In genomic region chr1:163406203-163406602, GRCm38 (mm10) we compare ENCODE assay signal across 19 mouse cellular contexts. TPM values are rescaled to one million over a fixed set of nuclear protein-coding genes. Genes with fewer than 3 reads are reported as not detected.
DNase-seq lines count a peak whose midpoint lies in the region; ATAC-seq and TF ChIP-seq lines count a peak whose summit lies in the region.
"Had no signal": no experiment of that assay in that cellular context is flagged by ENCODE, and none has a peak within 500 bp of the region (broad histone marks: within the 10 kb centered on the region; RNA-seq: fewer than 3 reads in every experiment).

No protein-coding gene starts in this region.

- no peak for TF ChIP-seq CTCF in MEL (IDR thresholded peaks at IDR 0.05 in 2 of 3, conservative IDR thresholded peaks at IDR 0.05 in 1 of 3; ENCODE audit: control insufficient read depth in 1 of 3, insufficient read depth in 1 of 3, low read depth in 2 of 3, low read length in 3 of 3, poor library complexity in 1 of 3, severe bottlenecking in 1 of 3)
- no peak for TF ChIP-seq CTCF in liver, postnatal 0 days (IDR thresholded peaks at IDR 0.05; ENCODE audit: low read depth)

- no peak for TF ChIP-seq RAD21 in MEL (IDR thresholded peaks at IDR 0.05; ENCODE audit: low read depth, low read length)

- H3K27ac ChIP-seq in MEL (ENCODE audit: control insufficient read depth, low read depth, low read length): peak overlapping the region; percentile 41; the same call in 1 of the 2 replicates
- H3K27ac ChIP-seq in liver, postnatal 0 days (ENCODE audit: low read depth): no peak overlapping the region

- peaks cover 0 to 24% of the 10 kb centered on the region in 2 experiments; a peak in 2 of 4 replicates for H3K36me3 ChIP-seq in MEL (ENCODE audit: control insufficient read depth in 1 of 2, insufficient read depth in 2 of 2, low read length in 2 of 2)
- H3K36me3 ChIP-seq in liver, postnatal 0 days (replicated peaks; ENCODE audit: insufficient read depth, low read length): no peaks in the 10 kb centered on the region
- H3K36me3 ChIP-seq: G1E had no signal

- H3K4me2 ChIP-seq in liver, postnatal 0 days (ENCODE audit: low read depth, low read length): no peak overlapping the region

- no peak for DNase-seq in MEL (ENCODE audit: low read depth, low spot score)
- DNase-seq in liver, postnatal 0 days: no peak
- DNase-seq: adrenal gland, adult 2 months; adrenal gland, adult 8-10 months; adrenal gland, postnatal 10 days; adrenal gland, postnatal 14 days; adrenal gland, postnatal 25 days; adrenal gland, postnatal 36 days; B cell, adult 2 months; cerebellum, adult 11 months; cerebellum, adult 11-12 months; cerebellum, adult 18-20 months; cerebellum, adult 2 months; cerebellum, adult 8-10 months had no signal

- peaks cover 2 to 11% of the 10 kb centered on the region in 2 experiments; a peak in 3 of 4 replicates for H3K4me1 ChIP-seq in MEL (ENCODE audit: control insufficient read depth in 1 of 2, insufficient read depth in 2 of 2, low read length in 2 of 2)
- peaks cover 16% of the 10 kb centered on the region for H3K4me1 ChIP-seq in liver, postnatal 0 days (ENCODE audit: insufficient read depth)

- no peak for TF ChIP-seq POLR2A in MEL (IDR thresholded peaks at IDR 0.05; ENCODE audit: control insufficient read depth in 1 of 2, insufficient read depth in 1 of 2, low read depth in 1 of 2, low read length in 2 of 2, poor library complexity in 1 of 2)

- no peaks in the 10 kb centered on the region for H3K27me3 ChIP-seq in MEL (ENCODE audit: control insufficient read depth in 1 of 2, insufficient read depth in 2 of 2, low read length in 2 of 2)
- no peaks in the 10 kb centered on the region for H3K27me3 ChIP-seq in liver, postnatal 0 days (ENCODE audit: insufficient read depth, low read length)
- H3K27me3 ChIP-seq: CH12.LX, Patski had no signal

- peak overlapping the region in 1 of 2 experiments; percentile 18; a peak in 1 of 4 replicates for H3K4me3 ChIP-seq in MEL (ENCODE audit: control insufficient read depth in 1 of 2, insufficient read depth in 1 of 2, low read depth in 2 of 2, low read length in 2 of 2)
- no peak overlapping the region for H3K4me3 ChIP-seq in liver, postnatal 0 days (ENCODE audit: low read depth, low read length)

- peak; percentile 56 to 81; a peak in 3 of 4 replicates for TF ChIP-seq EP300 in MEL (IDR thresholded peaks at IDR 0.05; ENCODE audit: low read depth in 1 of 2, low read length in 2 of 2)
- TF ChIP-seq EP300 in liver, postnatal 0 days (IDR thresholded peaks at IDR 0.05; ENCODE audit: low read depth): no peak

- no peak for ATAC-seq in liver, postnatal 0 days
- ATAC-seq: activated CD4-positive, CD25-positive, alpha-beta regulatory T cell, adult 4 months; CD4-positive, CD25-positive, alpha-beta regulatory T cell, adult 4 months; Patski had no signal

- H3K9ac ChIP-seq in MEL (ENCODE audit: control insufficient read depth, low read depth, low read length, poor library complexity, severe bottlenecking): 0 out of 2 replicates have a peak overlapping the region, but pooled peaks have one; percentile 22
- H3K9ac ChIP-seq in liver, postnatal 0 days (replicated peaks): no peak overlapping the region

- H3K9me3 ChIP-seq in MEL (replicated peaks; ENCODE audit: insufficient read depth, low read length): no peaks in the 10 kb centered on the region
- no peaks in the 10 kb centered on the region for H3K9me3 ChIP-seq in liver, postnatal 0 days (ENCODE audit: low read length)
- H3K9me3 ChIP-seq: G1E had no signal

- WGBS in liver, postnatal 0 days (ENCODE audit: insufficient replicate concordance): 72% methylated on average over 3 of the region's 3 CpGs

- H3K79me2 ChIP-seq in MEL (ENCODE audit: control insufficient read depth, insufficient read depth, low read length, poor library complexity): peaks cover 16% of the 10 kb centered on the region

TF ChIP-seq in MEL, 35 proteins besides CTCF, POLR2A, EP300 and RAD21:
- TF ChIP-seq USF2 (IDR thresholded peaks at IDR 0.05; ENCODE audit: borderline replicate concordance in 1 of 2, insufficient read depth in 1 of 2, low read depth in 1 of 2, low read length in 2 of 2) (no peak), SMC3 (IDR thresholded peaks at IDR 0.05; ENCODE audit: low read depth, low read length) (no peak), MYC (IDR thresholded peaks at IDR 0.05; ENCODE audit: low read depth, low read length) (no peak), MXI1 (IDR thresholded peaks at IDR 0.05; ENCODE audit: low read depth, low read length) (no peak; the same call in 1 of the 2 replicates), ETS1 (IDR thresholded peaks at IDR 0.05; ENCODE audit: low read depth, low read length) (0 out of 2 replicates have a peak, but pooled peaks have one; percentile 22), ZMIZ1 (IDR thresholded peaks at IDR 0.05; ENCODE audit: low read depth, low read length) (no peak), GATA1 (IDR thresholded peaks at IDR 0.05; ENCODE audit: low read depth, low read length) (no peak), MAX (IDR thresholded peaks at IDR 0.05; ENCODE audit: low read length) (no peak), USF1 (IDR thresholded peaks at IDR 0.05; ENCODE audit: low read depth, low read length) (no peak), TCF12 (IDR thresholded peaks at IDR 0.05; ENCODE audit: low read depth, low read length) (peak; percentile 48; the same call in 1 of the 2 replicates), NELFE (IDR thresholded peaks at IDR 0.05; ENCODE audit: low read depth, low read length) (no peak), SIN3A (IDR thresholded peaks at IDR 0.05; ENCODE audit: low read length) (peak; percentile 62), POLR2AphosphoS5 (IDR thresholded peaks at IDR 0.05; ENCODE audit: borderline replicate concordance, low read depth, low read length) (no peak), HCFC1 (IDR thresholded peaks at IDR 0.05; ENCODE audit: low read depth, low read length) (0 out of 2 replicates have a peak, but pooled peaks have one; percentile 16), E2F4 (IDR thresholded peaks at IDR 0.05; ENCODE audit: borderline replicate concordance, low read depth, low read length) (no peak), TAL1 (IDR thresholded peaks at IDR 0.05; ENCODE audit: low read length) (no peak), GABPA (IDR thresholded peaks at IDR 0.05; ENCODE audit: low read depth, low read length) (no peak), JUND (IDR thresholded peaks at IDR 0.05; ENCODE audit: low read depth, low read length) (no peak), ZNF384 (IDR thresholded peaks at IDR 0.05; ENCODE audit: low read depth, low read length) (no peak), MYB (IDR thresholded peaks at IDR 0.05; ENCODE audit: low read depth, low read length) (peak; percentile 63; the same call in 1 of the 2 replicates)

RNA-seq across cellular contexts. Expression of gene Gorab, which starts 2.7 kb away (rescaled TPM):
- total RNA-seq in MEL (2012; rRNA removed): 3.3 and 3.5 TPM in 2 replicates
- 1 to 10 TPM in 1 of 2 experiments, not detected in 1; 4.2 TPM for polyA plus RNA-seq in MEL (2012; ENCODE audit: insufficient read depth in 1 of 2, insufficient read length in 2 of 2, low read depth in 1 of 2, low replicate concordance in 2 of 2, missing spikeins in 1 of 2)
- 3.1 and 3.4 TPM in 2 replicates for polyA plus RNA-seq in liver, postnatal 0 days (2015; fragmentation: Nextera tagmentation; extraction: Ambion mirVana)
